Mouse (Mus musculus): ENCODE data around the gene Pcgf2.
"Not testable (repeated sequence)": the region's sequence is repeated elsewhere in the genome, so short reads cannot be mapped to it uniquely, and the experiment has no call there.

DNA sequence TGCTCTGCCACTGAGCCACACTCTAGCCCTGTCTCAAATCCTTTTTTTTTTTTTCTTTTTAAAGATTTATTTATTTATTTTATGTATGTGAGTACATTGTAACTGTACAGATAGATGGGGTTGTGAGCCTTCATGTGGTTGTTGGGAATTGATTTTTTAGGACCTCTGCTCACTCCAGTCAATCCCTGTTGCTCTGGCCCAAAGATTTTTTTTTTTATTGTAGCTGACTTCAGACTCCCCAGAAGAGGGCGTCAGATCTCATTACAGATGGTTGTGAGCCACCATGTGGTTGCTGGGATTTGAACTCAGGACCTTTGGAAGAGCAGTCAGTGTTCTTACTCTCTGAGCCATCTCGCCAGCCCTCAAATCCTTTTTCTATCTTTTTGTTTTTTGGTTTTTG is 9.8 kb upstream of the Pcgf2 start:
- not testable (repeated sequence) for TF ChIP-seq CTCF (IDR thresholded peaks at IDR 0.05; ENCODE audit: insufficient read depth, low read length); POLR2A (IDR thresholded peaks at IDR 0.05; ENCODE audit: borderline replicate concordance, extremely low read depth, low read depth, low read length)
